Mouse (Mus musculus) forebrain, embryonic 11.5 days (tissue): ENCODE data around the gene Lin9. TPM values are rescaled to one million over a fixed set of nuclear protein-coding genes. Genes with fewer than 3 reads are reported as not detected.

Experiments used
- ATAC-seq: fragments of 200-750 bp; cut with Nextera tagmentation; replicated peaks from 2 replicates; pipeline ENCODE4 v1.8.0; 2017; ENCODE audit warnings: moderate TSS enrichment; ENCODE audit not compliant: low FRiP score
- DNase-seq: peaks from one replicate; pipeline ENCODE4 v3.0.0-alpha.2; 2017; ENCODE audit warnings: low spot score
- H3K27ac ChIP-seq: fragments of 300-500 bp; sonication (generic); 2 replicates; pipeline ENCODE4 v1.5.1; 2014; ENCODE audit warnings: low read depth, low read length
- H3K27me3 ChIP-seq: fragments of 300-500 bp; sonication (generic); 2 replicates; pipeline ENCODE4 v1.6.1; 2014; ENCODE audit warnings: mild to moderate bottlenecking, low read length, mixed read lengths; ENCODE audit not compliant: control insufficient read depth, insufficient read depth
- H3K36me3 ChIP-seq: fragments of 300-500 bp; sonication (generic); 2 replicates; pipeline ENCODE4 v1.6.1; 2014; ENCODE audit warnings: mild to moderate bottlenecking, low read length, moderate library complexity, mixed read lengths; ENCODE audit not compliant: control insufficient read depth, insufficient read depth
- H3K4me1 ChIP-seq: fragments of 300-500 bp; sonication (generic); replicated peaks from 2 replicates; pipeline ENCODE4 v1.6.1; 2014; ENCODE audit warnings: low read length, mixed read lengths; ENCODE audit not compliant: control insufficient read depth, insufficient read depth
- H3K4me2 ChIP-seq: fragments of 300-500 bp; sonication (generic); 2 replicates; pipeline ENCODE4 v1.6.1; 2014; ENCODE audit warnings: low read depth, mild to moderate bottlenecking, low read length, moderate library complexity, mixed read lengths; ENCODE audit not compliant: severe bottlenecking
- H3K4me3 ChIP-seq: fragments of 300-500 bp; sonication (generic); 2 replicates; pipeline ENCODE4 v1.5.1; 2014; ENCODE audit warnings: low read depth, low read length
- H3K9ac ChIP-seq: fragments of 300-500 bp; sonication (generic); 2 replicates; pipeline ENCODE4 v1.6.1; 2014; ENCODE audit warnings: low read length
- H3K9me3 ChIP-seq: fragments of 300-500 bp; sonication (generic); 2 replicates; pipeline ENCODE4 v1.6.1; 2016; ENCODE audit warnings: low read length, mixed read lengths; ENCODE audit not compliant: control insufficient read depth
- WGBS: fragments of 180-500 bp; shearing (Covaris S2); extraction: QIAGEN DNeasy Blood & Tissue Kit; methylation state at CpG from one replicate; pipeline ENCODE4 v1.1.7; 2014; 5-methylcytosine and 5-hydroxymethylcytosine counted together
- polyA plus RNA-seq: library from polyadenylated mRNA; unstranded; fragments of >200 nt; fragmentation: Nextera tagmentation; extraction: Ambion mirVana; gene quantifications from 2 replicates; pipeline ENCODE4 v1.2.1, GENCODE M21; 2014

The Lin9 gene
- polyA plus RNA-seq, 1 experiment from 2014 or later = 31.0 TPM

- DNase-seq (no peak), ATAC-seq (no peak)
- no peak overlapping the region for H3K4me2 ChIP-seq
- H3K4me3 ChIP-seq = no peak overlapping the region
- no peaks in the 10 kb centered on the region for H3K9me3 ChIP-seq
- no peak overlapping the region for H3K27ac ChIP-seq
- H3K9ac ChIP-seq = no peak overlapping the region
- H3K4me1 ChIP-seq = no peaks in the 10 kb centered on the region
- 94% methylated on average over 7 of the region's 7 CpGs for WGBS
- H3K27me3 ChIP-seq = peaks cover 7% of the 10 kb centered on the region
- H3K36me3 ChIP-seq = peaks cover 2% of the 10 kb centered on the region; the same call in 1 of the 2 replicates
These were observed 50.3 kb downstream of the Lin9 start for GRCm38 (mm10) chr1:180691284-180691683.

- peak within 1 kb of the TSS; percentile 35 for H3K4me3 ChIP-seq
- WGBS = under 1% methylated on average over 68 of the region's 79 CpGs
- no peaks in the 10 kb centered on the region for H3K9me3 ChIP-seq
- H3K4me2 ChIP-seq = peak within 1 kb of the TSS; percentile 51
- H3K36me3 ChIP-seq = no peaks in the 10 kb centered on the region
- no peak within 1 kb of the TSS for H3K9ac ChIP-seq
- DNase-seq (peak; percentile 64), ATAC-seq (no peak)
- peaks cover 26% of the 10 kb centered on the region for H3K27me3 ChIP-seq
- 0 out of 2 replicates have a peak, but pooled peaks cover 4% of the 10 kb centered on the region for H3K4me1 ChIP-seq
- no peak within 1 kb of the TSS for H3K27ac ChIP-seq
These were observed 55.8 kb downstream of the Lin9 start, which contains the start of gene Mixl1 for GRCm38 (mm10) chr1:180696626-180697352. Mixl1 (minus strand) TSS chr1:180697034.

- Histone ChIP-seq H3K27me3 (peaks cover 26% of the 10 kb centered on the region), H3K9ac (no peak overlapping the region), H3K27ac (no peak overlapping the region), H3K4me2 (no peak overlapping the region), H3K4me3 (no peak overlapping the region), H3K9me3 (no peaks in the 10 kb centered on the region), H3K36me3 (no peaks in the 10 kb centered on the region), H3K4me1 (0 out of 2 replicates have a peak, but pooled peaks cover 4% of the 10 kb centered on the region)
- WGBS = 54% methylated on average over 5 of the region's 5 CpGs
- ATAC-seq (no peak), DNase-seq (no peak)
These were observed 57.1 kb downstream of the Lin9 start for GRCm38 (mm10) chr1:180698063-180698462.

- Histone ChIP-seq H3K9me3 (no peaks in the 10 kb centered on the region), H3K4me2 (no peak overlapping the region), H3K4me3 (no peak overlapping the region), H3K4me1 (no peaks in the 10 kb centered on the region), H3K36me3 (no peaks in the 10 kb centered on the region), H3K27me3 (no peaks in the 10 kb centered on the region; the same call in 1 of the 2 replicates), H3K9ac (no peak overlapping the region), H3K27ac (no peak overlapping the region)
- no peak for ATAC-seq
- no peak for DNase-seq
- WGBS = 58% methylated on average over 6 of the region's 6 CpGs
These were observed 62.5 kb downstream of the Lin9 start for GRCm38 (mm10) chr1:180703400-180703799.

- Histone ChIP-seq H3K4me1 (no peaks in the 10 kb centered on the region), H3K9ac (no peak overlapping the region), H3K4me3 (no peak overlapping the region), H3K27me3 (no peaks in the 10 kb centered on the region), H3K36me3 (no peaks in the 10 kb centered on the region), H3K27ac (no peak overlapping the region), H3K4me2 (no peak overlapping the region), H3K9me3 (no peaks in the 10 kb centered on the region)
- no peak for ATAC-seq
- no peak for DNase-seq
- WGBS = 66% methylated on average over 3 of the region's 3 CpGs
These were observed 66.4 kb downstream of the Lin9 start for GRCm38 (mm10) chr1:180707368-180707767.

- H3K9me3 ChIP-seq = no peaks in the 10 kb centered on the region
- no peak overlapping the region for H3K9ac ChIP-seq
- WGBS = 86% methylated on average over 3 of the region's 3 CpGs
- no peaks in the 10 kb centered on the region for H3K27me3 ChIP-seq
- no peaks in the 10 kb centered on the region for H3K36me3 ChIP-seq
- ATAC-seq (no peak), DNase-seq (no peak)
- H3K4me2 ChIP-seq = no peak overlapping the region
- no peak overlapping the region for H3K27ac ChIP-seq
- H3K4me1 ChIP-seq = no peaks in the 10 kb centered on the region
- H3K4me3 ChIP-seq = no peak overlapping the region
These were observed 66.9 kb downstream of the Lin9 start for GRCm38 (mm10) chr1:180707813-180708212.

GRCm38 (mm10) chr1:180708935-180709776 is 68.2 kb downstream of the Lin9 start:
- no peaks in the 10 kb centered on the region for H3K9me3 ChIP-seq
- H3K27ac ChIP-seq = no peak overlapping the region
- 83% methylated on average over 14 of the region's 14 CpGs for WGBS
- DNase-seq (no peak), ATAC-seq (no peak)
- no peaks in the 10 kb centered on the region for H3K4me1 ChIP-seq
- no peak overlapping the region for H3K4me3 ChIP-seq
- no peak overlapping the region for H3K4me2 ChIP-seq
- no peak overlapping the region for H3K9ac ChIP-seq
- H3K27me3 ChIP-seq = no peaks in the 10 kb centered on the region
- no peaks in the 10 kb centered on the region for H3K36me3 ChIP-seq

- H3K9ac ChIP-seq = no peak overlapping the region
- H3K27ac ChIP-seq = no peak overlapping the region
- H3K36me3 ChIP-seq = no peaks in the 10 kb centered on the region
- DNase-seq (no peak), ATAC-seq (no peak)
- H3K4me2 ChIP-seq = no peak overlapping the region
- WGBS = 80% methylated on average over 5 of the region's 5 CpGs
- H3K9me3 ChIP-seq = no peaks in the 10 kb centered on the region
- H3K4me1 ChIP-seq = no peaks in the 10 kb centered on the region
- no peaks in the 10 kb centered on the region for H3K27me3 ChIP-seq
- no peak overlapping the region for H3K4me3 ChIP-seq
These were observed 77.8 kb downstream of the Lin9 start for GRCm38 (mm10) chr1:180718756-180719155.
